Mouse (Mus musculus) forebrain, embryonic 11.5 days (tissue): ENCODE data around the gene Olfr1151. TPM values are rescaled to one million over a fixed set of nuclear protein-coding genes. Genes with fewer than 3 reads are reported as not detected.

ENCODE experiments used
- polyA plus RNA-seq: library from polyadenylated mRNA; unstranded; fragments of >200 nt; fragmentation: Nextera tagmentation; extraction: Ambion mirVana; gene quantifications from 2 replicates; pipeline ENCODE4 v1.2.1, GENCODE M21; 2014

The Olfr1151 gene
- polyA plus RNA-seq, 1 experiment from 2014 or later = not detected

Other genes starting within 250 kb of the Olfr1151 start
- gene Olfr1130, start 249.7 kb upstream of the Olfr1151 start, polyA plus RNA-seq = not detected in 2 replicates
- not detected in 2 replicates for gene Olfr1131, start 228.8 kb upstream of the Olfr1151 start, polyA plus RNA-seq
- not detected in 2 replicates for gene Olfr1132, start 218.3 kb upstream of the Olfr1151 start, polyA plus RNA-seq
- gene Olfr1133, start 208.5 kb upstream of the Olfr1151 start, polyA plus RNA-seq = not detected in 2 replicates
- gene Olfr1134, start 197.4 kb upstream of the Olfr1151 start, polyA plus RNA-seq = not detected in 2 replicates
- gene Olfr1135, start 182.2 kb upstream of the Olfr1151 start, polyA plus RNA-seq = not detected in 2 replicates
- not detected in 2 replicates for gene Olfr1136, start 161.9 kb upstream of the Olfr1151 start, polyA plus RNA-seq
- not detected in 2 replicates for gene Olfr1137, start 142.7 kb upstream of the Olfr1151 start, polyA plus RNA-seq
- gene Olfr1138, start 115.9 kb upstream of the Olfr1151 start, polyA plus RNA-seq = not detected in 2 replicates
- not detected in 2 replicates for gene Olfr1140, start 112.1 kb upstream of the Olfr1151 start, polyA plus RNA-seq
- gene Olfr1141, start 101.9 kb upstream of the Olfr1151 start, polyA plus RNA-seq = not detected in 2 replicates
- not detected in 2 replicates for gene Olfr152, start 76.4 kb upstream of the Olfr1151 start, polyA plus RNA-seq
- not detected in 2 replicates for gene Olfr1143, start 55.3 kb upstream of the Olfr1151 start, polyA plus RNA-seq
- gene Olfr1145, start 46.0 kb upstream of the Olfr1151 start, polyA plus RNA-seq = not detected in 2 replicates
- not detected in 2 replicates for gene Olfr1148, start 25.3 kb upstream of the Olfr1151 start, polyA plus RNA-seq
- not detected in 2 replicates for gene Olfr1150-ps1, start 11.9 kb upstream of the Olfr1151 start, polyA plus RNA-seq
- 0.03 TPM in 1 of 2 replicates, not detected in the other for gene Olfr1152, start 10.6 kb downstream of the Olfr1151 start, polyA plus RNA-seq
- not detected in 2 replicates for gene Olfr1153, start 39.1 kb downstream of the Olfr1151 start, polyA plus RNA-seq
- not detected in 2 replicates for gene Olfr1154, start 49.3 kb downstream of the Olfr1151 start, polyA plus RNA-seq
- not detected in 2 replicates for gene Olfr1155, start 89.3 kb downstream of the Olfr1151 start, polyA plus RNA-seq
- gene Olfr1156, start 97.2 kb downstream of the Olfr1151 start, polyA plus RNA-seq = not detected in 2 replicates
- not detected in 2 replicates for gene Olfr1157, start 112.4 kb downstream of the Olfr1151 start, polyA plus RNA-seq
- not detected in 2 replicates for gene Olfr74, start 118.8 kb downstream of the Olfr1151 start, polyA plus RNA-seq
- not detected in 2 replicates for gene Olfr1158, start 134.3 kb downstream of the Olfr1151 start, polyA plus RNA-seq
- gene Olfr1160, start 152.4 kb downstream of the Olfr1151 start, polyA plus RNA-seq = not detected in 2 replicates
- gene Olfr1161, start 166.9 kb downstream of the Olfr1151 start, polyA plus RNA-seq = not detected in 2 replicates
- gene Olfr73, start 181.8 kb downstream of the Olfr1151 start, polyA plus RNA-seq = not detected in 2 replicates
- not detected in 2 replicates for gene Olfr1162, start 195.3 kb downstream of the Olfr1151 start, polyA plus RNA-seq
- gene Olfr1163, start 216.0 kb downstream of the Olfr1151 start, polyA plus RNA-seq = not detected in 2 replicates
- gene Olfr1164, start 238.1 kb downstream of the Olfr1151 start, polyA plus RNA-seq = not detected in 2 replicates